10 mouse cellular contexts compared by ENCODE assay signal in genomic region chr2:50284781-50285180, GRCm38 (mm10). TPM values are rescaled to one million over a fixed set of nuclear protein-coding genes. Genes with fewer than 3 reads are reported as not detected.
DNase-seq lines count a peak whose midpoint lies in the region; ATAC-seq and TF ChIP-seq lines count a peak whose summit lies in the region.
"Had no signal": no experiment of that assay in that cellular context is flagged by ENCODE, and none has a peak within 500 bp of the region (broad histone marks: within the 10 kb centered on the region; RNA-seq: fewer than 3 reads in every experiment).

No protein-coding gene starts in this region.

- H3K9ac ChIP-seq in hindbrain, embryonic 14.5 days = no peak overlapping the region
- no peak overlapping the region for H3K9ac ChIP-seq in hindbrain, embryonic 16.5 days (ENCODE audit: low read depth, low read length)
- H3K9ac ChIP-seq in midbrain, embryonic 11.5 days (ENCODE audit: low read length) = no peak overlapping the region
- H3K9ac ChIP-seq in midbrain, embryonic 13.5 days (replicated peaks) = no peak overlapping the region
- no peak overlapping the region for H3K9ac ChIP-seq in stomach, postnatal 0 days (ENCODE audit: low read length)
- H3K9ac ChIP-seq: intestine, embryonic 15.5 days; neural tube, embryonic 13.5 days had no signal

- no peak for ATAC-seq in hindbrain, embryonic 14.5 days (ENCODE audit: low FRiP score)
- ATAC-seq in hindbrain, embryonic 16.5 days = no peak
- no peak for ATAC-seq in midbrain, embryonic 11.5 days (ENCODE audit: low FRiP score)
- no peak for ATAC-seq in midbrain, embryonic 13.5 days
- ATAC-seq in stomach, postnatal 0 days (ENCODE audit: low FRiP score, low TSS enrichment) = no peak

- H3K4me2 ChIP-seq in hindbrain, embryonic 14.5 days (replicated peaks) = no peak overlapping the region
- no peak overlapping the region for H3K4me2 ChIP-seq in hindbrain, embryonic 16.5 days (ENCODE audit: low read length)
- no peak overlapping the region for H3K4me2 ChIP-seq in midbrain, embryonic 11.5 days
- no peak overlapping the region for H3K4me2 ChIP-seq in midbrain, embryonic 13.5 days (replicated peaks)
- no peak overlapping the region for H3K4me2 ChIP-seq in stomach, postnatal 0 days (replicated peaks; ENCODE audit: low read depth)
- H3K4me2 ChIP-seq: intestine, embryonic 15.5 days; neural tube, embryonic 13.5 days had no signal

- no peaks in the 10 kb centered on the region for H3K9me3 ChIP-seq in hindbrain, embryonic 14.5 days (ENCODE audit: control insufficient read depth, low read length)
- no peaks in the 10 kb centered on the region for H3K9me3 ChIP-seq in hindbrain, embryonic 16.5 days (ENCODE audit: control insufficient read depth, low read length)
- H3K9me3 ChIP-seq in midbrain, embryonic 11.5 days (ENCODE audit: control insufficient read depth, low read length) = no peaks in the 10 kb centered on the region
- no peaks in the 10 kb centered on the region for H3K9me3 ChIP-seq in midbrain, embryonic 13.5 days
- H3K9me3 ChIP-seq in stomach, postnatal 0 days (ENCODE audit: control insufficient read depth, low read length) = no peaks in the 10 kb centered on the region
- H3K9me3 ChIP-seq: intestine, embryonic 15.5 days; neural tube, embryonic 13.5 days had no signal

- H3K27ac ChIP-seq in hindbrain, embryonic 14.5 days = no peak overlapping the region
- H3K27ac ChIP-seq in hindbrain, embryonic 16.5 days (ENCODE audit: low read depth, low read length) = no peak overlapping the region
- H3K27ac ChIP-seq in midbrain, embryonic 11.5 days (ENCODE audit: low read depth, low read length) = no peak overlapping the region
- no peak overlapping the region for H3K27ac ChIP-seq in midbrain, embryonic 13.5 days
- H3K27ac ChIP-seq in stomach, postnatal 0 days (replicated peaks) = no peak overlapping the region
- H3K27ac ChIP-seq: intestine, embryonic 15.5 days; neural tube, embryonic 13.5 days had no signal

- peaks cover 78% of the 10 kb centered on the region for H3K36me3 ChIP-seq in hindbrain, embryonic 14.5 days (replicated peaks; ENCODE audit: control insufficient read depth, insufficient read depth)
- peaks cover 21% of the 10 kb centered on the region for H3K36me3 ChIP-seq in hindbrain, embryonic 16.5 days (ENCODE audit: control insufficient read depth, insufficient read depth, low read length)
- H3K36me3 ChIP-seq in midbrain, embryonic 11.5 days (ENCODE audit: control insufficient read depth, insufficient read depth, low read length) = peaks cover 7% of the 10 kb centered on the region; the same call in 1 of the 2 replicates
- H3K36me3 ChIP-seq in midbrain, embryonic 13.5 days = peaks cover 56% of the 10 kb centered on the region
- H3K36me3 ChIP-seq in stomach, postnatal 0 days (ENCODE audit: control insufficient read depth, insufficient read depth, low read length) = peaks cover 15% of the 10 kb centered on the region; the same call in 1 of the 2 replicates

- no peak overlapping the region for H3K4me3 ChIP-seq in hindbrain, embryonic 14.5 days (replicated peaks; ENCODE audit: low read length)
- no peak overlapping the region for H3K4me3 ChIP-seq in hindbrain, embryonic 16.5 days (ENCODE audit: low read length)
- H3K4me3 ChIP-seq in midbrain, embryonic 11.5 days (ENCODE audit: low read depth, low read length) = no peak overlapping the region
- H3K4me3 ChIP-seq in midbrain, embryonic 13.5 days (replicated peaks) = no peak overlapping the region
- no peak overlapping the region for H3K4me3 ChIP-seq in stomach, postnatal 0 days (ENCODE audit: low read depth, low read length)
- H3K4me3 ChIP-seq: intestine, embryonic 15.5 days; neural tube, embryonic 13.5 days had no signal

- WGBS in hindbrain, embryonic 14.5 days = 75% methylated on average over 3 of the region's 3 CpGs
- 64% methylated on average over 3 of the region's 3 CpGs for whole genome bisulfite sequencing in hindbrain, embryonic 16.5 days
- 89% methylated on average over 3 of the region's 3 CpGs for WGBS in midbrain, embryonic 11.5 days
- WGBS in midbrain, embryonic 13.5 days = 78% methylated on average over 3 of the region's 3 CpGs
- WGBS in stomach, postnatal 0 days = 61% methylated on average over 3 of the region's 3 CpGs

- H3K27me3 ChIP-seq in hindbrain, embryonic 14.5 days (ENCODE audit: control insufficient read depth, insufficient read depth, low read length) = no peaks in the 10 kb centered on the region
- no peaks in the 10 kb centered on the region for H3K27me3 ChIP-seq in hindbrain, embryonic 16.5 days (replicated peaks; ENCODE audit: control insufficient read depth, insufficient read depth, low read length)
- no peaks in the 10 kb centered on the region for H3K27me3 ChIP-seq in midbrain, embryonic 11.5 days (ENCODE audit: control insufficient read depth, insufficient read depth, low read length)
- H3K27me3 ChIP-seq in midbrain, embryonic 13.5 days = no peaks in the 10 kb centered on the region
- no peaks in the 10 kb centered on the region for H3K27me3 ChIP-seq in stomach, postnatal 0 days (ENCODE audit: control insufficient read depth, insufficient read depth, low read length)
- H3K27me3 ChIP-seq: intestine, embryonic 15.5 days; neural tube, embryonic 13.5 days had no signal

- peak; percentile 75 for TF ChIP-seq CTCF in stomach, postnatal 0 days (IDR thresholded peaks at IDR 0.05; ENCODE audit: low read depth)

- TF ChIP-seq EP300 in stomach, postnatal 0 days (optimal IDR thresholded peaks at IDR 0.05) = no peak

- peak; percentile 76 for DNase-seq in hindbrain, embryonic 14.5 days (ENCODE audit: low spot score)
- DNase-seq in midbrain, embryonic 11.5 days (ENCODE audit: low spot score, missing footprints) = peak; percentile 86
- DNase-seq in adipocyte (ENCODE audit: low spot score) = peak; percentile 82
- DNase-seq in stomach, postnatal 0 days (ENCODE audit: low spot score) = no peak
- no peak for DNase-seq in right cerebral cortex, postnatal 4 days
- DNase-seq: cerebellum, adult 11 months had no signal

- H3K4me1 ChIP-seq in hindbrain, embryonic 14.5 days (replicated peaks; ENCODE audit: control insufficient read depth, insufficient read depth, low read length) = no peaks in the 10 kb centered on the region
- no peaks in the 10 kb centered on the region for H3K4me1 ChIP-seq in hindbrain, embryonic 16.5 days (ENCODE audit: control insufficient read depth, insufficient read depth, low read depth, low read length)
- H3K4me1 ChIP-seq in midbrain, embryonic 11.5 days (ENCODE audit: control insufficient read depth, insufficient read depth, low read length) = no peaks in the 10 kb centered on the region
- no peaks in the 10 kb centered on the region for H3K4me1 ChIP-seq in midbrain, embryonic 13.5 days (replicated peaks)
- H3K4me1 ChIP-seq in stomach, postnatal 0 days (replicated peaks; ENCODE audit: control insufficient read depth, insufficient read depth) = no peaks in the 10 kb centered on the region
- H3K4me1 ChIP-seq: intestine, embryonic 15.5 days; neural tube, embryonic 13.5 days had no signal

RNA-seq across cellular contexts. Expression of gene Mmadhc, which starts 11.8 kb away (rescaled TPM):
- 130 and 138 TPM in 2 replicates for polyA plus RNA-seq in hindbrain, embryonic 14.5 days (2014; fragmentation: Nextera tagmentation; extraction: Ambion mirVana)
- 133 and 138 TPM in 2 replicates for polyA plus RNA-seq in hindbrain, embryonic 16.5 days (2015; fragmentation: Nextera tagmentation; extraction: Ambion mirVana)
- polyA plus RNA-seq in midbrain, embryonic 11.5 days (2014; fragmentation: Nextera tagmentation; extraction: Ambion mirVana) = 172 and 177 TPM in 2 replicates
- 158 and 159 TPM in 2 replicates for polyA plus RNA-seq in midbrain, embryonic 13.5 days (2015; fragmentation: Nextera tagmentation; extraction: Ambion mirVana)
- 147 and 149 TPM in 2 replicates for polyA plus RNA-seq in stomach, postnatal 0 days (2015; fragmentation: Nextera tagmentation; extraction: Ambion mirVana)

Comparison
In these comparisons a context has a peak if more than half of its experiments do, and no peak if none do; other contexts are left out.
1. DNase-seq: peak in hindbrain, embryonic 14.5 days (single experiment), midbrain, embryonic 11.5 days (single experiment) and adipocyte (single experiment); none in stomach, postnatal 0 days (single experiment) and right cerebral cortex, postnatal 4 days (single experiment).